Mouse (Mus musculus) intestine, postnatal 0 days (tissue): ENCODE measurements around the gene Nmt1. TPM values are rescaled to one million over a fixed set of nuclear protein-coding genes. Genes with fewer than 3 reads are reported as not detected.

Source experiments
- ATAC-seq: fragments of 200-750 bp; cut with Nextera tagmentation; 2 replicates; pipeline ENCODE4 v1.8.0; 2017; ENCODE audit warnings: mild to moderate bottlenecking, moderate TSS enrichment, moderate library complexity
- H3K27ac ChIP-seq: fragments of 300-500 bp; sonication (generic); 2 replicates; pipeline ENCODE4 v1.5.1; 2014; ENCODE audit warnings: mild to moderate bottlenecking, low read depth, low read length, moderate library complexity
- H3K27me3 ChIP-seq: fragments of 300-500 bp; sonication (generic); replicated peaks from 2 replicates; pipeline ENCODE4 v1.6.1; 2014; ENCODE audit warnings: low read length, mixed read lengths; ENCODE audit not compliant: control insufficient read depth, insufficient read depth
- H3K36me3 ChIP-seq: fragments of 300-500 bp; sonication (generic); 2 replicates; pipeline ENCODE4 v1.6.1; 2014; ENCODE audit warnings: mild to moderate bottlenecking, moderate library complexity; ENCODE audit not compliant: control insufficient read depth, insufficient read depth
- H3K4me1 ChIP-seq: fragments of 300-500 bp; sonication (generic); replicated peaks from 2 replicates; pipeline ENCODE4 v1.6.1; 2014; ENCODE audit warnings: antibody characterized with exemption, low read length, mixed read lengths; ENCODE audit not compliant: control insufficient read depth, insufficient read depth
- H3K4me2 ChIP-seq: fragments of 300-500 bp; sonication (generic); replicated peaks from 2 replicates; pipeline ENCODE4 v1.6.1; 2014; ENCODE audit warnings: low read depth, mild to moderate bottlenecking, moderate library complexity
- H3K4me3 ChIP-seq: fragments of 300-500 bp; sonication (generic); 2 replicates; pipeline ENCODE4 v1.5.1; 2014; ENCODE audit warnings: low read depth, low read length
- H3K9ac ChIP-seq: fragments of 300-500 bp; sonication (generic); 2 replicates; pipeline ENCODE4 v1.6.1; 2014; ENCODE audit warnings: mild to moderate bottlenecking, low read depth, low read length
- H3K9me3 ChIP-seq: fragments of 300-500 bp; sonication (generic); 2 replicates; pipeline ENCODE4 v1.6.1; 2016; ENCODE audit warnings: mixed run types; ENCODE audit not compliant: control insufficient read depth
- CTCF ChIP-seq: sonication (generic); IDR thresholded peaks from 2 replicates; pipeline ENCODE4 v1.5.1; 2016; ENCODE audit warnings: low read depth, mild to moderate bottlenecking, control low read depth, antibody characterized with exemption, moderate library complexity
- WGBS: fragments of 180-500 bp; shearing (Covaris S2); extraction: QIAGEN DNeasy Blood & Tissue Kit; methylation state at CpG from one replicate; pipeline ENCODE4 v1.1.7; 2014; 5-methylcytosine and 5-hydroxymethylcytosine counted together
- polyA plus RNA-seq: library from polyadenylated mRNA; unstranded; fragments of >200 nt; fragmentation: Nextera tagmentation; extraction: Ambion mirVana; gene quantifications from 2 replicates; pipeline ENCODE4 v1.2.1, GENCODE M21; 2015

Gene Nmt1
- polyA plus RNA-seq, 1 experiment from 2014 or later: 58.4 TPM

DNA sequence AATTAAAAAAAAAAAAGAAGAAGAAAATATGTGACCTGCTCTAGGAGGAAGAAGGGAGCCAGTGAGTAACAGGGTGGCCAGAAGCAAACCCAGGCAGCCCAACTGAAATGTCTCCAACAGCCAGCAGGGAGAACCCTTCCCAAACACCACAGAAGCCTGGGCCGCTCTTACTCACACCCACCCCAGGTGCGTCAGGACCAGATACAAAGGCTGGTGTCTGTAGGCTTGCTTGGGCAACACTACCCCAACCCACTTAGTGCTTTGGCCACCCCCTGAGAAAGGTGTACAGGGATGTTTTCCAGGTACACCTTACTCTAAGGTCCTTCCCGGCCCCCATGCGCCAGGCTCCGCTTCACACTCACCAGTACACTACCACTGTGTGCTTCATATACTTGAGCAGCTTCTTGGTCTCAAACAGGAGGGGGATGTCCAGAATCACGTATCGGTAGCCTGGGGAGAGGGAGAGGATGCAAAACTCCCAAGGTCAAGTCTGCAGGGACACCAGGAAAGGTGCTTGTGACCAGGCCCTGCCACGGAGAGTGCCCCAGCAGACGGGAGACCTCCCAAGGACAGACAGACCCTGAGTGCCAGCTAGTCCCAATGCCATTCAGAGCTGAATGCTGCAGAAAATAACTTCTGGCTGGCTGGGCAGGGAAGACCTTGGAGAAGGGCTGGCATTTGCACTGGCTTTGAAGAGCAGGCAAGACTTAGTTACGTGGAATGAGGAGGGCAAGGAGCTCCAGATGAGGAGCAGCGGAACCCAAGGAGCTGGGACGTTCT lies 30.8 kb upstream of the Nmt1 start:
- TF ChIP-seq CTCF: no peak
- WGBS: 95% methylated on average over 12 of the region's 12 CpGs
- no peak overlapping the region for H3K27ac ChIP-seq
- H3K36me3 ChIP-seq: peaks cover 51% of the 10 kb centered on the region
- no peak overlapping the region for H3K9ac ChIP-seq
- H3K4me2 ChIP-seq: no peak overlapping the region
- ATAC-seq: no peak
- H3K9me3 ChIP-seq: no peaks in the 10 kb centered on the region
- H3K4me1 ChIP-seq: no peaks in the 10 kb centered on the region
- H3K27me3 ChIP-seq: peaks cover 5% of the 10 kb centered on the region; the same call in 1 of the 2 replicates
- H3K4me3 ChIP-seq: no peak overlapping the region

- Histone ChIP-seq H3K36me3 (peaks cover 51% of the 10 kb centered on the region), H3K27ac (no peak overlapping the region), H3K4me1 (no peaks in the 10 kb centered on the region), H3K9me3 (no peaks in the 10 kb centered on the region), H3K9ac (no peak overlapping the region), H3K4me2 (no peak overlapping the region), H3K27me3 (no peaks in the 10 kb centered on the region), H3K4me3 (no peak overlapping the region)
- no peak for ATAC-seq
- TF ChIP-seq CTCF: no peak
- WGBS: 68% methylated on average over 7 of the region's 7 CpGs
Observed at GRCm38 (mm10) chr11:102998254-102998576, 29.8 kb upstream of the Nmt1 start.

DNA sequence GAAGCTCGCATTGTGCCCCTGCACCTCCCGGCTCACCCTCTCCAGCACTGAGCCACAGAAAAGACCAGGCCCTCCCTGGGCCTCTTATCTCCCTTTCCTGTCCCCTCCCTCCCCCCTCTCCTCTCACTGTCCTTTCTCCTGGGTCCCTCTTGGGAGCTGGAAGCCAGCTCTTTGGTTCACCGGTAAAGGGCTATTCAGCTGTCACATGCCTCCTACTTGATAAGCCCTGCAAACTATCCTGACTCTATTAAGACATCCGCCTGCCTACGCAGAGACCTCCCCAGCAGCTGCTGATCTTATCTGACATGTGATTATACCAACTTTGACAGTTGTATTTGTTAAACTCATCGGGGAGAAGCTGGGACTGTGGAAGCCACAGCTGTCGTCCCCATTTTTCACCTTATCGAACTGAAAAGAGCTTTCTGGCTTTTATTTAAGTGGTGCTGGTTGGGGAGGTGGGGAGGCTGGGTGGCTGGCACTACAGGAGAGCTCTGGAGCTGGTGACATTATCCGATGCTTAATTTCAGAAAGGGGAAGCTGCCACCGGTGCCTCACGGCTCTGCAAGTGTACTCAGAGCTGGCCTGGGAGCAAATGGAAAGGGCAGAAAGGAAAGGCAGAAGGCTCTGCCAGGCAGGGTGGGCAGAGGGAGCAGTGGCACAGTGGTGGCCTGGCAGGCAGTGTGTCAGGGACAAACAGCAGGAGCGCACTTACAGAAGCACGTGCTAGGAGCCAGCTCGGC lies 29.2 kb upstream of the Nmt1 start:
- no peaks in the 10 kb centered on the region for H3K27me3 ChIP-seq
- H3K27ac ChIP-seq: no peak overlapping the region
- H3K9me3 ChIP-seq: no peaks in the 10 kb centered on the region
- 37% methylated on average over 14 of the region's 14 CpGs for WGBS
- H3K36me3 ChIP-seq: peaks cover 51% of the 10 kb centered on the region
- TF ChIP-seq CTCF: no peak
- no peak overlapping the region for H3K9ac ChIP-seq
- no peak overlapping the region for H3K4me3 ChIP-seq
- no peak overlapping the region for H3K4me2 ChIP-seq
- no peak for ATAC-seq
- no peaks in the 10 kb centered on the region for H3K4me1 ChIP-seq

DNA sequence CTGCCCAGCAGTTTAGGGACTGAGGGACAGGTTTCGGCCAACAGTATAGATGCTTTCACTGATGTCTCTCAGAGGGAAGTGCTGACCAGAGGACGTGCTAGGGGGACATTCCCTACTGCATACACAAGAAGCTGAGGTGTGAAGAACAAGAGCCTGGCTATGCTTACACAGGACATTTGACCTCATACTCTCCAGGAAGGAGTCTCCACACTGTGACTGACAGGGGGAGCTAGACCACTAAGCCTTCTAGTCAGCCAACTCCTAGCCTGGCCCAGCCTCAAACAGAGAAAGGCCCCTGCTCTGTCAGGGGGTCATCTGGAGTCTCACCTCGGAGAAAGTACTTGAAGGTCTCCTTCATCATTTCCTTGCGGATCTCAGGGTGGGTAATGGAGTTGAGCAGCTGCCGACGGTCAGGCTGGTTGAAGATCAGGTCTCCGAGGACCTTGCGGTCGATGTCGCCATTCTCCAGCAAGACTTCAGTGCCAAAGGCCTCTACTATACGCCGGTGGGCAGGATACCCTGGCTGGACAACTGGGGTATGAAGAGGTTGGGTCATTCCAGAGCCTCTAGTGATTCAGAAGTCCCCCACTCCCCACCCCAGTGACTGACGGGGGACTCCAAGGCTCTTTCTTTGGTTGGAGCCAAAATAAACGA lies 28.5 kb upstream of the Nmt1 start:
- H3K27ac ChIP-seq: no peak overlapping the region
- H3K4me3 ChIP-seq: no peak overlapping the region
- ATAC-seq: no peak
- no peak overlapping the region for H3K4me2 ChIP-seq
- WGBS: 80% methylated on average over 14 of the region's 14 CpGs
- no peaks in the 10 kb centered on the region for H3K27me3 ChIP-seq
- H3K4me1 ChIP-seq: no peaks in the 10 kb centered on the region
- peaks cover 47% of the 10 kb centered on the region for H3K36me3 ChIP-seq
- no peaks in the 10 kb centered on the region for H3K9me3 ChIP-seq
- H3K9ac ChIP-seq: no peak overlapping the region
- TF ChIP-seq CTCF: peak; percentile 21; the same call in 1 of the 2 replicates

DNA sequence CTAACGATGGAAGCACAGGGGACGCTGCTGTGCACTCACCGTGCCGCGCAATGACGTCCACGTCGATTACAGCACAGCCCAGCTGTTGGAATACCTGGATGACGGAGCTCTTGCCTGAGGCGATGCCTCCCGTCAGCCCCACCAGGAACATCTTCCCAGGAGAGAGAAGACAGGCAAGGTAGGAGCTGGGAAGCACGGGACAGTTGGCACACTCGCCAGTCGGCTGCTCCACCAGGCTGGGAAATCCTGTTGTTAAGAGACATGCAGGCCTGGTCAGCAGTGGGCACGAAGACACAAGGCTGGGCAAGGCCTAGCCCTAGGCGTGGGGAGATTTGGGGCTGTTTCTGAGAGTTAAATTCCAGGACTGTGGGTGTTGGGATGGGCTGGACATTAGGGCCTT lies 27.9 kb upstream of the Nmt1 start:
- Histone ChIP-seq H3K36me3 (peaks cover 40% of the 10 kb centered on the region), H3K4me3 (no peak overlapping the region), H3K27ac (no peak overlapping the region; the same call in 1 of the 2 replicates), H3K4me1 (no peaks in the 10 kb centered on the region), H3K9me3 (no peaks in the 10 kb centered on the region), H3K9ac (no peak overlapping the region), H3K4me2 (no peak overlapping the region), H3K27me3 (no peaks in the 10 kb centered on the region)
- ATAC-seq: no peak
- no peak for TF ChIP-seq CTCF
- 93% methylated on average over 16 of the region's 16 CpGs for WGBS

- H3K36me3 ChIP-seq: peaks cover 35% of the 10 kb centered on the region
- WGBS: 79% methylated on average over 5 of the region's 5 CpGs
- H3K27ac ChIP-seq: no peak overlapping the region
Observed at GRCm38 (mm10) chr11:103001063-103001462, 26.9 kb upstream of the Nmt1 start.

More at GRCm38 (mm10) chr11:103001063-103001462, 26.9 kb upstream of the Nmt1 start:
- Histone ChIP-seq H3K9me3 (no peaks in the 10 kb centered on the region), H3K27me3 (no peaks in the 10 kb centered on the region), H3K4me3 (no peak overlapping the region), H3K4me1 (no peaks in the 10 kb centered on the region), H3K9ac (no peak overlapping the region), H3K4me2 (no peak overlapping the region)
- TF ChIP-seq CTCF: no peak
- no peak for ATAC-seq
